Comparison of ENCODE assay signal across 14 mouse cellular contexts in genomic region chrX:52738116-52738515, GRCm38 (mm10). TPM values are rescaled to one million over a fixed set of nuclear protein-coding genes. Genes with fewer than 3 reads are reported as not detected.
"Had no signal": no experiment of that assay in that cellular context is flagged by ENCODE, and none has a peak within 500 bp of the region (broad histone marks: within the 10 kb centered on the region; RNA-seq: fewer than 3 reads in every experiment).

No protein-coding gene starts in this region.

- DNase-seq: left cerebral cortex, postnatal 4 days; lung, adult 2 months; lung, postnatal 36 days; right cerebral cortex, postnatal 25 days; thymus, adult 18-20 months; thymus, postnatal 14 days had no signal

- H3K9me3 ChIP-seq: liver, embryonic 15.5 days; midbrain, embryonic 13.5 days had no signal

- H3K4me3 ChIP-seq: layer of hippocampus, adult 2 months; liver, embryonic 15.5 days; midbrain, embryonic 13.5 days had no signal

- H3K27ac ChIP-seq: hindbrain, embryonic 14.5 days; kidney, postnatal 0 days; layer of hippocampus, adult 2 months; liver, embryonic 15.5 days; midbrain, embryonic 13.5 days had no signal

- ATAC-seq: lung, postnatal 0 days; midbrain, embryonic 13.5 days had no signal

- H3K36me3 ChIP-seq: liver, embryonic 15.5 days; midbrain, embryonic 13.5 days had no signal

- H3K4me1 ChIP-seq: liver, embryonic 15.5 days; midbrain, embryonic 13.5 days had no signal

- H3K9ac ChIP-seq: hindbrain, embryonic 14.5 days; liver, embryonic 15.5 days; midbrain, embryonic 13.5 days had no signal

- H3K4me2 ChIP-seq: hindbrain, embryonic 14.5 days; liver, embryonic 11.5 days; liver, embryonic 15.5 days; midbrain, embryonic 13.5 days had no signal

RNA-seq across cellular contexts. Expression of gene Ccdc160, which starts 52.9 kb away (rescaled TPM):
- polyA plus RNA-seq: small intestine, adult 2 months had no signal
